Mouse (Mus musculus): ENCODE data around the gene Tmem116.
A peak's percentile ranks its signal among the peaks of the same experiment; 100 is the strongest.

Tmem116 gene

DNA sequence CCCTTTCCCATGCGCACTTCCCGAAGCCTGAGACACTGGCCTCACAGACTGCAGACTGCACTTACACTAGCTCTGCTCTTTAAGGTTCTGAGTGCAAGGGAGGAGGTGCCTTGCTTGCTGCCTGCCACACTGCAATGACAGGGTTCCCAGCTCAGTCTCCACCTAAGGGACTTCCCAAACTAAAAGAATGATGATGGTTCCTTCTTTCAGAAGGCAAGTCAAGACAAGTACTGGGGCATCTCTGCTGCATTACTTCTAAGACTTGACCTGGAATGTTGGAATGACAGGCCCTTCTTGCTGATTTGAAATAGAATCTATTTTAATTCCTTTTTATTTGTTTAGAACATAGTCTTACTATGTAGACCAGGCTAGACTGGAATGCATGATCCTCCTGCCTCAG is 85.9 kb downstream of the Tmem116 start:
- no peak for DNase-seq (ENCODE audit: low read depth, low spot score)

DNA sequence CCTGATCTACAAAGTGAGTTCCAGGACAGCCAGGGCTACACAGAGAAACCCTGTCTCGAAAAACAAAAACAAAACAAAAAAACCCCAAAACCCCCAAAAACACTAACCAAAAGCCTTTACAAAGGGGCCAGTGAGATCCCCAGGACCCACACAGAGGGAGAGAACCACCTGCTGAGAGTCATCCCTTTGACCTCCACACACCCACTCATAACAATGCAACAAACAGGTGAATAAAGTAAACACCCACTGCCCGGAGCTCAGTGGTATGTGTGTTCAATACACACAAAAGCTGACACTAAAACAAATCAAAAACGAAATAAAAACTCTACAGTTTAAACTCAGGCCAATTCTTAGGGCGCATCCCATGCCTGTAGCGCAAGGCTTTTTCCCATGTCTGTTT is 88.4 kb downstream of the Tmem116 start:
- no peak for DNase-seq (ENCODE audit: low read depth, low spot score)

DNA sequence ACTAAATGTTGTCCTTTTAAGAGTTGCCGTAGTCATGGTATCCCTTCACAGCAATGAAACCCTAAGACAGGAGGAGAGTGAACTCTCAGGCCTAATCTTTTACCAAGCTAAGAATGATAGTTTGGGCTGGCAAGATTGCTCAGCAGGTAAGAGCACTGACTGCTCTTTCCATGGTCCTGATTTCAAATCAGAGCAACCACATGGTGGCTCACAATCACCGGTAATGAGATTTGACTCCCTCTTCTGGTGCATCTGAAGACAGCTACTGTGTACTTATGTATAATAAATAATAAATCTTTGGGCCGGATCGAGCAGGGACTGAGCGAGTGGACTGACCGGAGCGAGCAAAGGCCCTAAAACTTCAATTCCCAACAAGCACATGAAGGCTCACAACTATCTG is 89.5 kb downstream of the Tmem116 start:
- DNase-seq (ENCODE audit: low read depth, low spot score) = no peak

DNA sequence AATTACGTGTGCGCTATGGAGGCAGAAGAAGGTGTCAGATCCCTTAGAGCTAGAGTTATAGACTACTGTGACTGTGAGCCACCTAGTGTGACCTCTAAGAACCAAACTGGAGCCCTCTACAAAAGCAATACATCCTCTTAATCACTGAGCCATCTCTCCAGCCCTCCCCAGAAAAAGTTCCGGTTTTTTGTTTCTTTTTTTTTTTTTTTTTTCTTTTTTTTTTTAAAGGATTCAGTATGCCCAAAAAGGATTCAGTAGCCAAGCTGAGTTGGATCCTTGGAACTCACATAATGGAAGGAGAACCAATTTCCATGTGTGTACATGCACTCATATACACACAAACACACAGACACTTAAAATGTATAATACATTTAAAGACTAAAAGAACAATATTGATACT is 91.7 kb downstream of the Tmem116 start:
- no peak for DNase-seq (ENCODE audit: low read depth, low spot score)

DNA sequence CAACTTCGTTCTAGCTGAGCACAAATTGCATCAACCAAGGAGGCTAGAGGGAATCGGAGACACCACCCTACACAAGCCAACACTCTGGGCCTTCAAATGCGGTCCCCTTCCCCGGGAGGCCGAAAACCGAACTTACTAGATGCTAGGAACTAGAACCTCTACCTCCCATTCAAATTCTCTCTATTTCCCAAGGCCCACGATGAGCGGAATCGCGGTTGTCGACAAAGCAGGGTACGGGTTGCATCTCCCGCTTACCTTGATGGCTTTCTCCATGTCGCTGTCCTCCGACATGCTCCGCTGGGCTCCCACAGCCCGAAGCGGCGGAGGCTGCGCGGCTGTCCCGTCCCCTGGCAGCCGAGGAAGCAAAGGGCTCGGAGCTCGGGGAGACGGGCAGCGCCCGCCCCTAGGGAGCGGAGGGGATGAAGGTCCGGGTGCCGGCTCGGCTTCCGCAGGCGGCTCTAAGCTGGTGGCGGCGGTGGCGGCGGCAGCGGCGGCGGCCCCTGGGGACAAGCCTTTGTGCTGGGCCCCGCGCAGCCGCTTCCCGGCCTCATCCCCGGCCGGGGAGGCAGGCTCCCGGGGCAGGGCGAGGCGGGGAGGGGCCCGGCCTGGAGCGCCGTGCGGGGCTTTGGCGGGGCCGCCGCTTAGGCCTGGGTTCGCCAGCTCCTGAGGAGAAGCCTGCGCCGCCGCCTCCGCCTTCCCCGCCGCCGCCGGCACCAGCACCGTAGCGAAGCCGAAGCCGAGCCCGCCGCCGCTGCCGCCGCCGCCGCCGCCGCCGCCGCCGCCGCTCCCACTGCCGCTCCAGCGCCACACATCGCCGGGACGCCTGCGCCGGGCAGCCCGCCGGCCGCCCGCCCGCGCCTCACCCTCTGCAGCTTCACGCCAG is 93.5 kb downstream of the Tmem116 start, which contains the start of the genes Adam1a and Gm42878:
Gene Adam1a (minus strand): TSS at position 573 of the 883 bp plus-strand sequence.
Gene Gm42878 (minus strand): TSS at position 573 of the 883 bp plus-strand sequence.
- DNase-seq (ENCODE audit: low read depth, low spot score) = no peak

DNA sequence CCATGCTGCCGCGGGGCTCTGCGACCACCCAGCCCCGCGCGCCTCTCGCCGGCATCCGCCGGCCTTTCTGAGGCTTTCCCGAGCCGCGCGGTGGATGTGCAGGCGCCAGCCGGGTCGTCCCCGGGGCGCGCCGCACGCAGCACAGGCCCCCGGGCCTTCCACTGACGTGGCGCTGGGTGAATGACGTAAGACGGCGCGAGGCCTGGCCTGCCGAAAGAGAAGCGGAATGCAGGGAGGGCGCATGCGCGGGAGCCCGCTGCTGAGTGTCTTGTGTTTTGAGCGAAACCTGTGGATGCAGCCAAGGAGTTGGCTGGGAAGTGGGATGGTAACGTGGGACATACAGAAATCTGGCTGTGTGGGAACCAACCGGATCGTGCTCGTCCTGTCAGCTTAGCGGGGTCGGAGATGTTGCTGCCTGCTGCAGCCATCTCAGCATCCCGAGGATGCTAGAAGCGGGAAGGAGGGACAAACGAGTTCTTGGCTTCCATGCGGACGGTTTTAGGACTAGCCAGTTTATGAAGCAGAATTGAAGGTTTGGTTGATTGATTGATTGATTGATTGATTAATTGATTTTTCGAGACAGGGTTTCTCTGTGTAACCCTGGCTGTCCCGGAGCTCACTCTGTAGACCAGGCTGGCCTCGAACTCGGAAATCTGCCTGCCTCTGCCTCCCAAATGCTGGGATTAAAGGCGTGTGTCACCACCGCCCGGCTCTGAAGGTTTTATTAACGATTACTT is 94.3 kb downstream of the Tmem116 start, which contains the start of gene Mapkapk5:
Gene Mapkapk5 (minus strand): TSS at position 113 of the 737 bp plus-strand sequence.
- peak; percentile 96 for DNase-seq (ENCODE audit: low read depth, low spot score)

DNA sequence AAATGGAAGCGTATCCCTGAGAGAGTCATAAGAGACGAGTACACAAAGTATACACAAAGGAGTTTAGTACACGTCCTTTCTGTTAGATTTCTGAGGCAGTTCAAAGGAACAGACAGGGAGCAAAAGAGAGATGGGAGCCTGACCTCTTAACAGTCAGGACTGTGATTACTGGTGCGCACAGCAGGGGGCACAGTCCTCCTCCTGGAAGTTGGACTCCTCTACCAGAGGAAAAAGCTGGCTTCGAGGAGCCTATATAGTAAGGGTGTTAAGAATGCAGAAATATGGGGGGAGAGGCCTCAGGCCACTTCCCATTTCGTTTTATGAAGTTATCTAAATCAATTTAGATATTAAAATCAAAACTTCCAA is 94.8 kb downstream of the Tmem116 start:
- peak; percentile 46 for DNase-seq (ENCODE audit: low read depth, low spot score)

DNA sequence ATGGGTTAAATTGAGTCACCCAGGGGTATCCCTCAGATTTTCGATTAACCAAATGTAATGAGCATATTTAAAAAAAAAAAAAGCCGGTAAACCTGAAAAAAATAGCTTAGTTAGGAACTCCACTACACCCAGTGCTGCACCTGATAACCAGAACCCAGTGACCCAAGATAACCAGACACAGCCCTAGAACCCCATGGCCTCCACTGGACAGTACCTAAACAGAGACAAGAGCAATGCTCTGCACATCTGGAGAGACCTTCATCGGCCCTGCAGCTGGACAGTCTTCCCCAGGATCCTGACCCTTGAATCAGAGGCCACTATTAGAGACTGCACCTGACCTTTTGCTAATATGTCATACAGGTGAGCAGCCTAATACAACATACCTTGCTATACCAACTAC is 95.4 kb downstream of the Tmem116 start:
- no peak for DNase-seq (ENCODE audit: low read depth, low spot score)

DNA sequence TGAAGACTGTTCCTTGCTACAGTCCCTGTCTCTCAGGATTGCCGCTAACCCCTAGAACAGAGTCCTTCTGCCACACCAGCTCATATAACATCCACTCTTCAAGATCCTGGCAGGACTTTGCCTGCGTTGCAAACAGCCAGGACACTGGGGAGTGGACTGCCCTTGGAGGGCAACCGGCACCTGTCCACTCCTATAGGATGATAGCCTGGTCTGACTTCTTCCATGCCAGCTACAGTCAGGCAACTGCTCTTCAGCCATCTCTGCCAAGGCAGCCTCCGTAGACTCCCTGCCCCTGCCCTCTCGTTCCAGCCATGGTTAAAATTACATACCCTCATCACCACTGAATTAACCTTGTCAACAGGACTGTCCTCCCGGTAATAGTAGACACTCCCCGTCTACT is 97.5 kb downstream of the Tmem116 start:
- peak; percentile 68 for DNase-seq (ENCODE audit: low read depth, low spot score)

DNA sequence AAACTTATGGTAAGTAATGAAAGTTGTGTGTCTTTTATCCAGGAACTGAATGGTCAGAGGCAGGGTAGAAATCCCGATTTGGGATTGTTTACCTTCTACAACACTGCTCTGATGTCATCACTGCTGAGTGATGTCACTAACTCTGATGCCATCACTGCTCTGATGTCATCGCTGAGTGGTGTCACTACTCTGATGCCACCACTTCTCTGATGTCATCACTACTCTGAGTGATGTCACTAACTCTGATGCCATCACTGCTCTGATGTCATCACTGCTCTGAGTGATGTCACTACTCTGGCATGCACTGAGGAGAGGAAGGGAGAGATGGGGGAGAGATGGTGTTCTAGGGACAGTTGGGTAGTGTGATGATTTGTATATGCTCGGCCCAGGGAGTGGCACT is 110.7 kb downstream of the Tmem116 start:
- DNase-seq (ENCODE audit: low read depth, low spot score) = no peak

DNA sequence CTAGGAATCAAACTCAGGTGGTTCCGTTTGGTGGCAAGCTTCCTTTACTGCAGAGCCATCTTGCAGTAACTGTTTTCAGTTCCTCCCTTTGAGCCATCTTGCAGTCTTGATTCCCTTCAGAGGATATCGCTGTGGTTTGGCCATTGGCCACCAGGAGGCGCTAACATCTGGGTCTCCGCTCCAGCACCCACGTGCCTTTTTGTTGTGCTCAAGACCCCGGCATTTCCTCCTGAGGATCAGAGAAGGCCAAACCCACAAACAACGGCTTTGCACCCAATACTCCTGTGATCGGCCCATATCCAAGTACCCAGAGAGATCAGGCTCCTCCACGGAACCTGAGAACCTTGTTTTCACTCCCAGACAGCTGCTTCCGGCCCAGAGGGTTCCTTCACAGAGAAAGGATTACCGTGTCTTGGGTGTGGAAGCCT is 112.8 kb downstream of the Tmem116 start:
- DNase-seq (ENCODE audit: low read depth, low spot score) = peak; percentile 81

DNA sequence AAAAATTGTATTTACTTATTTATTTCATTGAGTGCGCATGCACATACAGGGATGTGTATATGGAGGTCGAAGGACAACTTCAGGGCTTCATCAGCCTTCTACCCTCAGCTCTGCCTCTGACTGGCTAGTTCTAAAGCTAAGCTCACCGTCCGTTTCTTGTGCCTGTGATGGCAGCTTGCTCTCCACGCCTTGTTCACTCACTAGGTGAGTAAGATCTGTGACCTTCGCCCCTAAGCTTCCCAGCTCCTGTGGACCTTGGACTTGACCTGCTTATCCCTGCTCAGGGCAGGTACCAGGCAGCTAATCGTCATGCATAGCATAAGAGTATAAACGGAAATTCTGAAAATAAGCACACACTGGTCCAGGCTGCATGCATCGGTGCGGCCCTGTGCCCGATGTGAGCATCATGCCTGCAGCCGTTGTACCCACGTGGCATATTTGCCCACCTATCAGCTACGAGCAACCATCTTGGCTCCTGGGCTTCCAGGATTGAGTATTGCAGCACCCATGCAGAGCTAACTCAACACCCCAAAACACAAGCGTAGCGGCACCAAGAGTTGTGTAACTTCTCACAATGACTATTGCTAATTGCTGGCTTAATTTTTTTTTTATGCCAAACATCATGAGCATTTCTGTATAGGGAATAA is 114.5 kb downstream of the Tmem116 start:
- no peak for DNase-seq (ENCODE audit: low read depth, low spot score)

DNA sequence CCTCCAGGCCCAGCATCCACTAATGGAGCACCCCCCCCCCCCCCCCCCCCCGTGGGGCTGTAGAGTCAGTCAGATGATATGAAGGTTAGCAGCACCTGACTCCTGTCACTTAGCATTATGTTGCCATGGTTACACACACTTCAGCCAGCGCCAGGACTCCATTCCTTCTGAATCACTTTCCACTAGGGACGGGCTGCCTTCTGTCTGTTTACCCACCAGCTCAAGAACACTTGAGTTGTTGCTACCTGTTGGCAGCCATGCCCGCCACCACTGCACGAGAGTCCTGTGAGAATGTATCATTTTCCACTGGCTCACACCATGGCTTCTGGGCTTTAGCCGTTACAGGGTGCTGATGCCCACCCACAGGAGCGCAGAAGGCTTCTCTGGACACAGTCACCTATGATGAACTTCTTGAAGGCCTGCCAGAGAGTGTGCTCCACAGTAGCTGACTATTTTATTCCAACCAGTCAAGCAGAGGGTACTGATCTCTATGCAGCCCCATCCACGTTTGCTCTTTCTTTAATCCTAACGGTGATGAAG is 118.3 kb downstream of the Tmem116 start:
- no peak for DNase-seq (ENCODE audit: low read depth, low spot score)

DNA sequence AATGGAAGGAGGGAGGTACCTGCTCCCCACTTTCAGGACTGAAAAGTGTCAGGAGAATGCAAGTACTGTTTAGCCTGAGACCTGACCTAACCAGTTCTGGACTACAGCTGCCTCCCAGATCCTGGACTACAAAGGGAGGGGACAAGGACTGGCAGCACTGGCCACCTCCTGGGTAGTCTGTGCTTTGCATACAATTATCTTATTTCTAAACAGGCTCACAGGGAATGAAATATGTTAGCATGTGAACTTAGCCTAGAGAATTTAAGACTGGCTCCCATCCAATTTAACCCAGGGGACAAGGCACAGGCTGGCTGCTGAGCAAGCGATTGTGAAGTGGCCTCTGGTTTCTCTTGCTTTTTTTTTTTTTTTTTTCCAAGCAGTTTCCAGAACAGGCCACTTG is 119.1 kb downstream of the Tmem116 start:
- DNase-seq (ENCODE audit: low read depth, low spot score) = no peak
